Mouse (Mus musculus): ENCODE results near the gene Gpx7.

GRCm38 (mm10) chr4:108407621-108408020, 860 bp upstream of the Gpx7 start:
- TF ChIP-seq CTCF (IDR thresholded peaks at IDR 0.05; ENCODE audit: low read depth, low read length) (no peak), POLR2AphosphoS5 (IDR thresholded peaks at IDR 0.05; ENCODE audit: insufficient replicate concordance, low read depth, low read length) (no peak)
